Mouse (Mus musculus) olfactory bulb, adult 2 months (tissue): ENCODE measurements around the gene Itga2b. TPM values are rescaled to one million over a fixed set of nuclear protein-coding genes. Genes with fewer than 3 reads are reported as not detected.

Source experiments
- H3K27ac ChIP-seq: fragments of 200-500 bp; 2 replicates; pipeline ENCODE4 v1.5.1; 2012; ENCODE audit warnings: low read depth, low read length; ENCODE audit not compliant: insufficient read depth
- H3K4me1 ChIP-seq: fragments of 200-500 bp; 2 replicates; pipeline ENCODE4 v1.6.1; 2012; ENCODE audit warnings: low read length; ENCODE audit not compliant: control insufficient read depth, insufficient read depth
- H3K4me3 ChIP-seq: fragments of 200-500 bp; 2 replicates; pipeline ENCODE4 v1.5.1; 2012; ENCODE audit warnings: mild to moderate bottlenecking, low read depth, low read length, moderate library complexity; ENCODE audit not compliant: insufficient read depth
- CTCF ChIP-seq: fragments of 200-500 bp; IDR thresholded peaks from 2 replicates; pipeline ENCODE4 v1.5.1; 2012; ENCODE audit warnings: low read depth, mild to moderate bottlenecking, low read length, moderate library complexity; ENCODE audit not compliant: insufficient read depth
- POLR2A ChIP-seq: fragments of 200-500 bp; IDR thresholded peaks from 2 replicates; pipeline ENCODE4 v1.6.1; 2012; ENCODE audit warnings: mild to moderate bottlenecking, low read depth, low read length, moderate library complexity; ENCODE audit not compliant: insufficient read depth
- WGBS: fragments of 180-500 bp; shearing (Covaris S2); methylation state at CpG from one replicate; pipeline ENCODE4 v1.1.7; 2018; 5-methylcytosine and 5-hydroxymethylcytosine counted together
- polyA plus RNA-seq: library from polyadenylated mRNA; stranded (reverse); fragments of >200 nt; gene quantifications from 2 replicates; pipeline ENCODE4 v1.2.4, GENCODE M21; 2012; ENCODE audit warnings: low replicate concordance; ENCODE audit not compliant: missing spikeins, insufficient read depth, insufficient read length

Gene Itga2b
- polyA plus RNA-seq, 1 experiment, result not detected

- TF ChIP-seq POLR2A (no peak), CTCF (no peak)
- no peak overlapping the region for H3K4me3 ChIP-seq
- WGBS, result 79% methylated on average over 2 of the region's 2 CpGs
- H3K4me1 ChIP-seq, result no peaks in the 10 kb centered on the region
- no peak overlapping the region for H3K27ac ChIP-seq
These were observed 18.0 kb upstream of the Itga2b start for GRCm38 (mm10) chr11:102487901-102488300.

- Histone ChIP-seq H3K4me1 (no peaks in the 10 kb centered on the region), H3K27ac (no peak overlapping the region), H3K4me3 (no peak overlapping the region)
- 62% methylated on average over 11 of the region's 11 CpGs for WGBS
- no peak for TF ChIP-seq POLR2A
These were observed 16.9 kb upstream of the Itga2b start for GRCm38 (mm10) chr11:102486733-102487386.

GRCm38 (mm10) chr11:102481779-102482178, 11.9 kb upstream of the Itga2b start:
- Histone ChIP-seq H3K4me1 (no peaks in the 10 kb centered on the region; the same call in 1 of the 2 replicates), H3K27ac (no peak overlapping the region), H3K4me3 (no peak overlapping the region)
- WGBS, result 66% methylated on average over 10 of the region's 10 CpGs
- TF ChIP-seq CTCF (no peak), POLR2A (no peak)

GRCm38 (mm10) chr11:102480897-102481296, 11.0 kb upstream of the Itga2b start:
- Histone ChIP-seq H3K27ac (no peak overlapping the region), H3K4me1 (no peaks in the 10 kb centered on the region; the same call in 1 of the 2 replicates), H3K4me3 (no peak overlapping the region)
- no peak for TF ChIP-seq POLR2A
- no peak for TF ChIP-seq CTCF
- 83% methylated on average over 4 of the region's 4 CpGs for WGBS

- Histone ChIP-seq H3K4me1 (no peaks in the 10 kb centered on the region; the same call in 1 of the 2 replicates), H3K4me3 (no peak overlapping the region), H3K27ac (no peak overlapping the region)
- 95% methylated on average over 15 of the region's 15 CpGs for WGBS
- no peak for TF ChIP-seq POLR2A
- TF ChIP-seq CTCF, result no peak
These were observed 10.2 kb upstream of the Itga2b start for GRCm38 (mm10) chr11:102480111-102480510.

- H3K4me3 ChIP-seq, result no peak overlapping the region
- H3K27ac ChIP-seq, result no peak overlapping the region
- 95% methylated on average over 23 of the region's 23 CpGs for WGBS
- TF ChIP-seq CTCF (no peak), POLR2A (no peak)
- H3K4me1 ChIP-seq, result no peaks in the 10 kb centered on the region; the same call in 1 of the 2 replicates
These were observed 9.7 kb upstream of the Itga2b start for GRCm38 (mm10) chr11:102479581-102479980.

GRCm38 (mm10) chr11:102478671-102479070, 8.7 kb upstream of the Itga2b start:
- no peak for TF ChIP-seq POLR2A
- no peak for TF ChIP-seq CTCF
- 83% methylated on average over 3 of the region's 3 CpGs for WGBS

GRCm38 (mm10) chr11:102475027-102475426, 5.1 kb upstream of the Itga2b start:
- H3K4me3 ChIP-seq, result no peak overlapping the region
- no peaks in the 10 kb centered on the region; the same call in 1 of the 2 replicates for H3K4me1 ChIP-seq
- 96% methylated on average over 3 of the region's 3 CpGs for WGBS
- no peak for TF ChIP-seq CTCF
- TF ChIP-seq POLR2A, result no peak
- no peak overlapping the region for H3K27ac ChIP-seq

More at GRCm38 (mm10) chr11:102478671-102479070, 8.7 kb upstream of the Itga2b start:
- Histone ChIP-seq H3K27ac (no peak overlapping the region), H3K4me1 (no peaks in the 10 kb centered on the region; the same call in 1 of the 2 replicates), H3K4me3 (no peak overlapping the region)

- Histone ChIP-seq H3K4me3 (peak overlapping the region; percentile 45), H3K27ac (peak overlapping the region; percentile 78), H3K4me1 (peaks cover 26% of the 10 kb centered on the region)
- WGBS, result under 1% methylated on average over 37 of the region's 37 CpGs
- TF ChIP-seq POLR2A (no peak), CTCF (no peak)
These were observed 2.8 kb downstream of the Itga2b start for GRCm38 (mm10) chr11:102467041-102467631.
